Mouse (Mus musculus): ENCODE results near the gene Olfr1412.

Olfr1412 gene

DNA sequence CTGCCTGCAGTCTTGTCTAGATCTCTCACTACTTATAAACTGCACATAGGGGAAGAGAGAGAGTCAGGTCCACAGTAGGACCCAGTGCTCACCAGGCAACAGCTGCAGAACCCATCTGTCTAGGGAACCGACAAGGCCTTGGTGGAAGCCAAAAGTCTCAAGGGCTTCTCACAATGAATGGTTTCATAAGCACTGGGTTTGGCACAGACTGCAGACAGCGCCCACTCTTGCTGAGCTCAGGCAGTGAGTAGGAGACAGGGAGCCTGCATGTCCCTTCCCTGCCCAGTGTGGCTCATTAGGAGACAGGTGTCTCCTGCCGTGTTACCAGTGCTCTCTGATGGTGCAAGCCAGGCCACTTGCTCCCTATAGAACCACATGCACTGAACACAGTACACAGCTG is 52.6 kb downstream of the Olfr1412 start:
- no peak for DNase-seq

DNA sequence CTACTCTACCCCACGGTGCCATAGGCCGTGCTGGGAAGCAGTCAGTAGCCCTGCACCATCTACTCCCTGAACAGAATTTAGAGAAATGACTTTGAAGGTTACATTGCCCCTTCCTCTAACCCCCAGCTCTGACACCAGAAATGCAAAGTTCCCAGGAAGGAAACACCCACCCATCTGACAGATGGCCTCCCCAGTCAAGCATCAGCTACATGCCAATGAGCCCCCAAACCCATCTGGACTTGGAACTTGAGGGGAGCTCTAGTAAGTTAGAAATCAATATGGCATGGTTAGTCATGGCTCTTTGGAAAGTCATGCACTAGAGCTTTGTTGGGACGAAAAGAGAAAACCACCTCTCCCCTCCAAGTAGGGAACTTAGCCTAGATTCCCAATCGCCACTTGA is 53.2 kb downstream of the Olfr1412 start:
- DNase-seq: no peak

DNA sequence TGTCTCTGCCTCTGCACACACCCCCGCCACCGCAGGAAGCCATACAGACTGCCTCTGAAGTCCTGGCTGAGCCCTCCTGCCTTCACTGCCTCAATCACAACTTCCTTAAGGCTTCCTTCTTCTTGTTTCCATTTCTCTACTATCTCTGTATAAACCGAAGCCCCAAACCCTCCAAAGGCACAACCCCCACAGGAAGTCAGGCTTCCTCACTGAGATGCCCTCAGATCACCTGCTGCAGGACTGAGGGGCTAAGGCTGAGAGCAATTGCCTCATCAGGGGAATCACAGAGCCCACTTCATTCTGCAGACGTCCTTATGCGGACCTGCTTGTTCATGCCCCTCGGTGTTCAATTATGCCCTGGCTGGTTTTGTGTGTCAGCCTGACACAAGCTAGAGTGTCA is 54.8 kb downstream of the Olfr1412 start:
- DNase-seq: no peak
